Mouse (Mus musculus): ENCODE measurements around the gene Orai3. TPM values are rescaled to one million over a fixed set of nuclear protein-coding genes. Genes with fewer than 3 reads are reported as not detected.

The Orai3 gene
- polyA plus RNA-seq, 1 experiment: 23.8 TPM

DNA sequence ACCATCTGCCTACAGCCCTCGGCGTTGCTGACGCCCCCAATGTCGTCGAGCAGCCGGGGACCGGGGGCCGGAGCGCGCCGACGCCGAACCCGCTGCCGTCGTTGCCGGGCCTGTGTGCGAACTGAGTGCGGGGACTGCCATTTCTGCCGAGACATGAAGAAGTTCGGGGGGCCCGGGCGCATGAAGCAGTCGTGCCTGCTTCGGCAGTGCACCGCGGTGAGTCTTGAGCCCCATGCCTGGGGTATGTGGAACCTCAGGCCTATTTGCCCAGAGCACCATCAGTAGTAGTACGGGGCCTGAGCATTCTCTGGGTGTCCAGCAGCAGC is 21.4 kb upstream of the Orai3 start:
- Histone ChIP-seq H3K27ac (ENCODE audit: control insufficient read depth, insufficient read depth, low read length) (no peak overlapping the region), H3K36me3 (ENCODE audit: control insufficient read depth, insufficient read depth, low read length) (peaks cover 13% of the 10 kb centered on the region; the same call in 1 of the 2 replicates), H3K27me3 (ENCODE audit: control insufficient read depth, insufficient read depth, low read length) (no peaks in the 10 kb centered on the region), H3K4me3 (ENCODE audit: control insufficient read depth, insufficient read depth, low read length) (no peak overlapping the region), H3K4me1 (replicated peaks; ENCODE audit: control insufficient read depth, insufficient read depth, low read length) (peaks cover 15% of the 10 kb centered on the region)
- DNase-seq: no peak
- 97% methylated on average over 28 of the region's 28 CpGs for WGBS
- no peak for TF ChIP-seq POLR2A (IDR thresholded peaks at IDR 0.05; ENCODE audit: control insufficient read depth, extremely low read depth, insufficient read depth, low read length, poor library complexity)
- no peak for TF ChIP-seq CTCF (IDR thresholded peaks at IDR 0.05; ENCODE audit: borderline replicate concordance, control insufficient read depth, extremely low read depth, insufficient read depth, low read length, poor library complexity)

DNA sequence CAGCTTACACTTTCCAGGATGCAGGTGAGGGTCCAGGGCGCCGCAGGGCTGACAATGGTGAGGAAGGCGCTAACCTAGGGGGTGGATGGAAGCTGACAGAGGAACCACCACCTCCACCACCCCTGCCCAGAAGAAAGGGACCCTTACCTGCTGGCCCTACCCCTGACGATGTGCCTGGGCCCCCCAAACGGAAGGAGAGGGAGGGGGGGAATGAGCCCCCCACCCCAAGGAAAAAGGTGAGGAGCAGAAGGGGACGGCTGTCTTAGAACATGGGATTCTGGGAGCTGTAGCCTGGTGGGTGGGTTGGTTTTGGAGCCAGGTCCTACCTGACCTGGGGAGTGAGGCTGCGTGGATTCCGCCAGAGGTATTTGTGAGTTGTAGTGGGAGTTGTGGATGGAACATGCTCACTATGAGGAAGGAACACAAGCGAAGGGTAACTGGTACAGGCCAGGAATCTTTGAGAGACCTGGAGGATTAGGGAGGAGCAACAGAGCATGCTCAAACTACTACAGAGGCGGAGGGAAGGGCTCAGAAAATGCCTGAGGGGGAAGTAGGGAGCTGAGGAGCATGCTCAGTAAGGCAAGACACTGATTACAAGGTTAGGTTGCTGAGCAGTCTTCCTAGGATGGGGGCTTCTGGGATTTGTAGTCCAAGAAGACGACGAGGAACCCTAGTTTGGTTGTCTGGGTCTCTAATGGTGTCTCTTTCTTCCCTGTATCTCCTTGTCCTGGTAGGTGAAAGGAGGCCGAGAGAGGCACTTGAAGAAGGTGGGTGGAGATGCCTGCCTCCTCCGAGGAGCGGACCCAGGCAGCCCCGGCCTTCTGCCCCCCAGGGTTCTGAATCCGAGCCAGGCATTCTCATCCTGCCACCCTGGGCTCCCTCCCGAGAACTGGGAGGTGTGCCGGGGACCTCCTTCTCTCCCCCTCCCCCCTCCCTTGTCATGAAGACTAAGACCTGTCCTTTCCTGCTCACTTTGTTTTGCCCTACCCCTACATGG is 19.2 kb upstream of the Orai3 start:
- no peaks in the 10 kb centered on the region for H3K27me3 ChIP-seq (ENCODE audit: control insufficient read depth, insufficient read depth, low read length)
- H3K36me3 ChIP-seq (ENCODE audit: control insufficient read depth, insufficient read depth, low read length): peaks cover 13% of the 10 kb centered on the region; the same call in 1 of the 2 replicates
- H3K27ac ChIP-seq (ENCODE audit: control insufficient read depth, insufficient read depth, low read length): no peak overlapping the region
- H3K4me1 ChIP-seq (replicated peaks; ENCODE audit: control insufficient read depth, insufficient read depth, low read length): peaks cover 7% of the 10 kb centered on the region
- no peak for TF ChIP-seq POLR2A (IDR thresholded peaks at IDR 0.05; ENCODE audit: control insufficient read depth, extremely low read depth, insufficient read depth, low read length, poor library complexity)
- TF ChIP-seq CTCF (IDR thresholded peaks at IDR 0.05; ENCODE audit: borderline replicate concordance, control insufficient read depth, extremely low read depth, insufficient read depth, low read length, poor library complexity): no peak
- H3K4me3 ChIP-seq (ENCODE audit: control insufficient read depth, insufficient read depth, low read length): no peak overlapping the region
- no peak for DNase-seq
- 94% methylated on average over 19 of the region's 19 CpGs for WGBS

DNA sequence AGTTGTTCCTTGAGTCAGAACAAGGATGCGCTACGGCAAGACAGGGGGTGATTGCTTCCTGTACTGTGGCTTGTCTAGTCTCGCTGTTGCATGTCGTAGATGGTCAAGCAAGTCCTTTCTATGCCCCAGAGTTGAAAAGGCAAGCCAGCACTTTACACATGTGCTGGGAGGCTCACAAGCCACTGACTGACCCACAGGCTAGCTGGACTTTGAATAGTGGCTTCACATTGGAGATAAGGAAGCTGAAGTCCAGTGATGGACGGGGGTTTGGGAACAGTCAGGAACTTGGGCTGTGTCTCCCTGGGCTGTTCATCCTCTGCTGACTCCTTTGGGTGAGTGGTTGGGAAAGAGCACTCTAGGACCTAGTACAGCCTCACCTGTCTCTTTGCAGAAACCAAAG is 18.0 kb upstream of the Orai3 start:
- no peak for DNase-seq
- H3K36me3 ChIP-seq (ENCODE audit: control insufficient read depth, insufficient read depth, low read length): peaks cover 13% of the 10 kb centered on the region; the same call in 1 of the 2 replicates
- no peaks in the 10 kb centered on the region for H3K27me3 ChIP-seq (ENCODE audit: control insufficient read depth, insufficient read depth, low read length)
- H3K4me1 ChIP-seq (replicated peaks; ENCODE audit: control insufficient read depth, insufficient read depth, low read length): peaks cover 5% of the 10 kb centered on the region
- H3K27ac ChIP-seq (ENCODE audit: control insufficient read depth, insufficient read depth, low read length): no peak overlapping the region
- TF ChIP-seq CTCF (IDR thresholded peaks at IDR 0.05; ENCODE audit: borderline replicate concordance, control insufficient read depth, extremely low read depth, insufficient read depth, low read length, poor library complexity) (no peak), POLR2A (IDR thresholded peaks at IDR 0.05; ENCODE audit: control insufficient read depth, extremely low read depth, insufficient read depth, low read length, poor library complexity) (no peak)
- 97% methylated on average over 5 of the region's 5 CpGs for WGBS
- no peak overlapping the region for H3K4me3 ChIP-seq (ENCODE audit: control insufficient read depth, insufficient read depth, low read length)

DNA sequence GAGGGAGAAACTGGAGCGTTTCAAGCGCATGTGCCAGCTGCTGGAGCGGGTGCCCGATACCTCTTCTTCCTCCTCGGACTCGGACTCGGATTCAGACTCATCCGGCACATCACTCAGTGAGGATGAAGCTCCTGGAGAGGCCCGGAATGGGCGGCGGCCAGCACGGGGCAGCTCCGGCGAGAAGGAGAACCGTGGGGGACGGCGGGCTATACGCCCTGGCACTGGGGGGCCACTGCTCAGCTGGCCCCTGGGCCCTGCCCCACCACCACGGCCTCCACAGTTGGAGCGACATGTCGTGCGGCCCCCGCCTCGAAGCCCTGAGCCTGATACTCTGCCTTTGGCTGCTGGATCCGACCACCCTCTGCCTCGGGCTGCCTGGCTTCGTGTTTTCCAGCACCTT is 17.5 kb upstream of the Orai3 start:
- peaks cover under 1% of the 10 kb centered on the region; the same call in 1 of the 2 replicates for H3K4me1 ChIP-seq (replicated peaks; ENCODE audit: control insufficient read depth, insufficient read depth, low read length)
- H3K4me3 ChIP-seq (ENCODE audit: control insufficient read depth, insufficient read depth, low read length): no peak overlapping the region
- no peaks in the 10 kb centered on the region for H3K27me3 ChIP-seq (ENCODE audit: control insufficient read depth, insufficient read depth, low read length)
- peaks cover 13% of the 10 kb centered on the region; the same call in 1 of the 2 replicates for H3K36me3 ChIP-seq (ENCODE audit: control insufficient read depth, insufficient read depth, low read length)
- no peak for TF ChIP-seq CTCF (IDR thresholded peaks at IDR 0.05; ENCODE audit: borderline replicate concordance, control insufficient read depth, extremely low read depth, insufficient read depth, low read length, poor library complexity)
- no peak for TF ChIP-seq POLR2A (IDR thresholded peaks at IDR 0.05; ENCODE audit: control insufficient read depth, extremely low read depth, insufficient read depth, low read length, poor library complexity)
- DNase-seq: no peak
- no peak overlapping the region for H3K27ac ChIP-seq (ENCODE audit: control insufficient read depth, insufficient read depth, low read length)
- 97% methylated on average over 27 of the region's 27 CpGs for WGBS

DNA sequence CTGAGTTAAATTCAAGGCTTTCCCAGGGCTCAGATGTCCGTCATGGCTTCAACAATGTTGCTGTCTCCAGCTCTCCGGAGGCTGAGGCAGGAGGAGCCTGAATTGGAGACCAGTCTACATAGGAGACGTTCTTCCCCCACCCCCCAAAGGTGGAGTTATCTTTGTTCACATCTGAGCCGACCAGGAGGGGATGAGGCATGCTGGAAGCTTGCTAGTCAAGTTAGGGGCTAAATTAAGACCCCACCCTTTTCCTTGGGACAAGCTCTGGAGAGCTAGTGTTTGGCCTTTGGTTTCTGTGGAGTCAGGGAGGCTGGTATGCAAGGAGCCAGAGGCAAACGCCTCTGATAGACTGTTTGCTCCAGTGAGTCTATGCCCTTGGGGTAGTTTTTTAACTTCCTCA is 16.5 kb upstream of the Orai3 start:
- no peak for DNase-seq
- Histone ChIP-seq H3K4me3 (ENCODE audit: control insufficient read depth, insufficient read depth, low read length) (no peak overlapping the region), H3K27me3 (ENCODE audit: control insufficient read depth, insufficient read depth, low read length) (no peaks in the 10 kb centered on the region), H3K4me1 (replicated peaks; ENCODE audit: control insufficient read depth, insufficient read depth, low read length) (no peaks in the 10 kb centered on the region), H3K27ac (ENCODE audit: control insufficient read depth, insufficient read depth, low read length) (no peak overlapping the region), H3K36me3 (ENCODE audit: control insufficient read depth, insufficient read depth, low read length) (peaks cover 13% of the 10 kb centered on the region; the same call in 1 of the 2 replicates)
- TF ChIP-seq POLR2A (IDR thresholded peaks at IDR 0.05; ENCODE audit: control insufficient read depth, extremely low read depth, insufficient read depth, low read length, poor library complexity): no peak
- no peak for TF ChIP-seq CTCF (IDR thresholded peaks at IDR 0.05; ENCODE audit: borderline replicate concordance, control insufficient read depth, extremely low read depth, insufficient read depth, low read length, poor library complexity)
- WGBS: 89% methylated on average over 5 of the region's 5 CpGs

DNA sequence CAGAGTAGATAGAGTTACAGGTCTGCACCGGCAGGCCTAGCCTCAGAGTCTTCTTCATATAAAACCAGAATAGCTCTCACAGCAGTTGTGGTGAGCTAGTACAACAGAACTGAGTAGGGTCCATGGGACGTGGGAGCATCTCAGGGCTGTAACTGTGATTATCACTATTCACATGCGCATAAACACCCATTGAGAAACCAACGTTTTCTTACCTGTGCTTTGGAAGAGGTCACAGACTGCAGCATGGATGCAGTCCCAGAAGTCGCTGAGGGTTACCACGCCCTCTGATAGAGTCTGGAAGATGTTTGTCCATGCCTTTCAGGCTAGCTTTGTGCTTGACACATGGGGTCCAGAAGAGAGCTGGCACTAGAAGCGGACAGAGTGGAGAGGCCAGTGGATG is 15.9 kb upstream of the Orai3 start:
- no peaks in the 10 kb centered on the region for H3K27me3 ChIP-seq (ENCODE audit: control insufficient read depth, insufficient read depth, low read length)
- 96% methylated on average over 7 of the region's 7 CpGs for WGBS
- no peak for TF ChIP-seq POLR2A (IDR thresholded peaks at IDR 0.05; ENCODE audit: control insufficient read depth, extremely low read depth, insufficient read depth, low read length, poor library complexity)
- no peak for TF ChIP-seq CTCF (IDR thresholded peaks at IDR 0.05; ENCODE audit: borderline replicate concordance, control insufficient read depth, extremely low read depth, insufficient read depth, low read length, poor library complexity)
- H3K4me3 ChIP-seq (ENCODE audit: control insufficient read depth, insufficient read depth, low read length): no peak overlapping the region
- DNase-seq: no peak
- no peak overlapping the region for H3K27ac ChIP-seq (ENCODE audit: control insufficient read depth, insufficient read depth, low read length)
- H3K36me3 ChIP-seq (ENCODE audit: control insufficient read depth, insufficient read depth, low read length): peaks cover 13% of the 10 kb centered on the region; the same call in 1 of the 2 replicates
- H3K4me1 ChIP-seq (replicated peaks; ENCODE audit: control insufficient read depth, insufficient read depth, low read length): no peaks in the 10 kb centered on the region
